Mouse (Mus musculus) lung, postnatal 25 days (tissue): ENCODE measurements around the gene Arnt2.

Source experiments
- DNase-seq: peaks from one replicate; pipeline ENCODE4 v3.0.0; 2022; ENCODE audit warnings: low spot score

The Arnt2 gene

GRCm38 (mm10) chr7:84286526-84287225 is 123.3 kb downstream of the Arnt2 start:
- no peak for DNase-seq

GRCm38 (mm10) chr7:84285790-84286189 is 124.2 kb downstream of the Arnt2 start:
- no peak for DNase-seq

- no peak for DNase-seq
Measured at GRCm38 (mm10) chr7:84284974-84285373, 125.0 kb downstream of the Arnt2 start.

GRCm38 (mm10) chr7:84282231-84282630 is 127.7 kb downstream of the Arnt2 start:
- no peak for DNase-seq

GRCm38 (mm10) chr7:84279231-84279630 is 130.7 kb downstream of the Arnt2 start:
- no peak for DNase-seq

GRCm38 (mm10) chr7:84275312-84275711 is 134.7 kb downstream of the Arnt2 start:
- DNase-seq = no peak

GRCm38 (mm10) chr7:84273930-84274329 is 136.0 kb downstream of the Arnt2 start:
- no peak for DNase-seq

- peak; percentile 87 for DNase-seq
Measured at GRCm38 (mm10) chr7:84272206-84272818, 137.7 kb downstream of the Arnt2 start.

- DNase-seq = no peak
Measured at GRCm38 (mm10) chr7:84271429-84271828, 138.5 kb downstream of the Arnt2 start.

- no peak for DNase-seq
Measured at GRCm38 (mm10) chr7:84263466-84263865, 146.5 kb downstream of the Arnt2 start.

- peak; percentile 57 for DNase-seq
Measured at GRCm38 (mm10) chr7:84261341-84261740, 148.6 kb downstream of the Arnt2 start.

GRCm38 (mm10) chr7:84260401-84260800 is 149.6 kb downstream of the Arnt2 start:
- no peak for DNase-seq

- DNase-seq = no peak
Measured at GRCm38 (mm10) chr7:84259309-84259985, 150.5 kb downstream of the Arnt2 start.

- no peak for DNase-seq
Measured at GRCm38 (mm10) chr7:84256661-84257060, 153.3 kb downstream of the Arnt2 start.

GRCm38 (mm10) chr7:84256245-84256644 is 153.7 kb downstream of the Arnt2 start:
- peak; percentile 61 for DNase-seq

GRCm38 (mm10) chr7:84254916-84255315 is 155.1 kb downstream of the Arnt2 start:
- no peak for DNase-seq

- peak; percentile 31 for DNase-seq
Measured at GRCm38 (mm10) chr7:84254311-84254710, 155.7 kb downstream of the Arnt2 start.

- DNase-seq = no peak
Measured at GRCm38 (mm10) chr7:84251667-84252066, 158.3 kb downstream of the Arnt2 start.

- DNase-seq = no peak
Measured at GRCm38 (mm10) chr7:84250736-84251135, 159.2 kb downstream of the Arnt2 start.

GRCm38 (mm10) chr7:84249951-84250350 is 160.0 kb downstream of the Arnt2 start:
- DNase-seq = no peak

GRCm38 (mm10) chr7:84249381-84249780 is 160.6 kb downstream of the Arnt2 start:
- no peak for DNase-seq

GRCm38 (mm10) chr7:84247960-84248665 is 161.9 kb downstream of the Arnt2 start:
- DNase-seq = no peak

- no peak for DNase-seq
Measured at GRCm38 (mm10) chr7:84246878-84247277, 163.1 kb downstream of the Arnt2 start.
